Mouse (Mus musculus) heart, adult 2 months (tissue): ENCODE data around the gene Tmem262. TPM values are rescaled to one million over a fixed set of nuclear protein-coding genes. Genes with fewer than 3 reads are reported as not detected.
A peak's percentile ranks its signal among the peaks of the same experiment; 100 is the strongest.

Source experiments
- DNase-seq, 2 experiments: peaks; one replicate each; pipeline ENCODE4 v3.0.0; 2021
- H3K27ac ChIP-seq: fragments of 200-600 bp; 2 replicates; pipeline ENCODE4 v1.8.1; 2022
- H3K27me3 ChIP-seq: fragments of 200-500 bp; 2 replicates; pipeline ENCODE4 v1.6.1; 2012; ENCODE audit warnings: mild to moderate bottlenecking, low read length, inconsistent platforms, mixed read lengths; ENCODE audit not compliant: control insufficient read depth, insufficient read depth
- H3K36me3 ChIP-seq: fragments of 200-500 bp; 2 replicates; pipeline ENCODE4 v1.6.1; 2012; ENCODE audit warnings: low read length, inconsistent platforms; ENCODE audit not compliant: control insufficient read depth, insufficient read depth
- H3K4me1 ChIP-seq: fragments of 200-500 bp; 2 replicates; pipeline ENCODE4 v1.6.1; 2011; ENCODE audit warnings: low read length; ENCODE audit not compliant: control insufficient read depth, insufficient read depth
- H3K4me3 ChIP-seq: fragments of 200-600 bp; 2 replicates; pipeline ENCODE4 v1.8.1; 2022
- H3K79me2 ChIP-seq: fragments of 200-500 bp; replicated peaks from 2 replicates; pipeline ENCODE4 v1.6.1; 2012; ENCODE audit warnings: mild to moderate bottlenecking, inconsistent platforms, low read length, moderate library complexity, mixed read lengths; ENCODE audit not compliant: control insufficient read depth, insufficient read depth
- H3K9ac ChIP-seq: fragments of 200-500 bp; 2 replicates; pipeline ENCODE4 v1.6.1; 2012; ENCODE audit warnings: low read depth, mild to moderate bottlenecking, control low read depth, inconsistent platforms, low read length, mixed read lengths
- CTCF ChIP-seq: fragments of 200-600 bp; IDR thresholded peaks from 2 replicates; pipeline ENCODE4 v1.8.1; 2022; ENCODE audit warnings: antibody characterized with exemption, mild to moderate bottlenecking, moderate library complexity
- EP300 ChIP-seq: fragments of 200-500 bp; IDR thresholded peaks from 2 replicates; pipeline ENCODE4 v1.6.1; 2011; ENCODE audit warnings: low read depth, low read length, control low read depth; ENCODE audit not compliant: insufficient read depth
- POLR2A ChIP-seq: fragments of 200-500 bp; IDR thresholded peaks from 2 replicates; pipeline ENCODE4 v1.6.1; 2011; ENCODE audit warnings: mild to moderate bottlenecking, low read depth, low read length, control low read depth; ENCODE audit not compliant: insufficient read depth
- WGBS: fragments of 180-500 bp; shearing (Covaris S2); methylation state at CpG from one replicate; pipeline ENCODE4 v1.1.7; 2018; 5-methylcytosine and 5-hydroxymethylcytosine counted together
- intact Hi-C: fragments of 180-260 bp; cut with DNase I; formaldehyde crosslinking; loops from one replicate; pipeline ENCODE4 v1.15.1; 2025
- long read RNA-seq: library from polyadenylated mRNA; stranded (forward); transcript quantifications from one replicate; pipeline ENCODE4 v2.0.0, GENCODE M21; 2021
- polyA plus RNA-seq: library from polyadenylated mRNA; depleted of rRNA; stranded (reverse); fragments of >200 nt; gene quantifications from 2 replicates; pipeline ENCODE4 v1.2.3, GENCODE M21; 2012; rRNA removed
- total RNA-seq, 2 experiments: library from RNA; stranded (reverse); gene quantifications; 2 replicates each; pipeline ENCODE4 v1.2.3; 2021

The Tmem262 gene
- total RNA-seq (not detected), polyA plus RNA-seq (not detected in 2 replicates)
- long read RNA-seq, result 0 reads

GRCm38 (mm10) chr19:6079983-6080480 lies at the start of gene Tmem262:
Gene Tmem262 (plus strand): TSS chr19:6080033.
- no peak within 1 kb of the TSS for H3K4me3 ChIP-seq
- H3K9ac ChIP-seq, result no peak within 1 kb of the TSS
- WGBS, result 84% methylated on average over 12 of the region's 12 CpGs
- 0 out of 2 replicates have a peak, but pooled peaks cover 2% of the 10 kb centered on the region for H3K79me2 ChIP-seq
- no peaks in the 10 kb centered on the region for H3K36me3 ChIP-seq
- intact Hi-C loops, result loop anchor here (10.0 kb wide), 1 partner anchor 255 kb away; the partner anchor contains the start of gene Men1
- no peak for DNase-seq
- TF ChIP-seq POLR2A, result no peak
- TF ChIP-seq CTCF, result no peak
- no peak for TF ChIP-seq EP300
- H3K4me1 ChIP-seq, result peaks cover 7% of the 10 kb centered on the region
- no peaks in the 10 kb centered on the region for H3K27me3 ChIP-seq
- H3K27ac ChIP-seq, result no peak within 1 kb of the TSS

DNA sequence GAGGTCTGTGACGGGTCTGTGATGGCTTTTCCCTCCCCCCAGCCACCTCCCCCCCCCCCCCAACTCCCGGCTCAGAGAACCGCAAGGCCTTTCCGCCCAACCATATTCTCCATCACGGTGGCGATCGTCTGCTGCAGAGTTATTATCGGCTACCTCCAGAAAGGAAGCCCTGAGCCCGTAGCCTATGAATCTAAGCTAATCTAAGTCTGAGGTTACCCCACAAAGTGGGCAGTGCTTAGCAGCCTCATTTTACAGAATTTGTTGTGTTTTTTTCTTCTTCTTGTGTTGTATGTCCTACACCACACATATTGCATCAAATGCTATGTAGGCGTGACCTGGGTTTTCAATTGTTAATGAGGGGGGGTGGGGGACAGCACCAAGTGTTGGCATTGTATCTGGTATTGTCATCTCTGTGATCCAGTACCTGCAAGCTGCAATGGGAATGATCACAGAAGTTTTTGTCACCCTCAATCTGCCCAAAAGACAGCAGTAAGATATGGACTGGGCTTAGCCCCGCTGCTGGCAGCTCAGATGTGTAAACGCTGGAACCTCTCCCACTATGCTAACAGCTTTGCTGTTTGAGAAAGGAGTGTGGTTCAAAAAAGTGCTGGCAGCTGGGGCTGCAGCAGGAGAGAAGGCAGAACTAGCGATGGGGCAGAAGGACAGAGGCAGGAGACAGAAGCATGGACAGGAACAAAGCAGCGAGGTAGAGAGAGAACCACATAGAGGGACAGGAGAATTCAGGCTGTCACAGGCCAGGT lies 49.1 kb upstream of the Tmem262 start:
- no peak overlapping the region for H3K9ac ChIP-seq
- intact Hi-C loops, result no loop called here

GRCm38 (mm10) chr19:6035966-6036585 lies 43.8 kb upstream of the Tmem262 start:
- H3K27me3 ChIP-seq, result no peaks in the 10 kb centered on the region
- TF ChIP-seq POLR2A (no peak), EP300 (no peak), CTCF (no peak)
- H3K27ac ChIP-seq, result no peak overlapping the region
- intact Hi-C loops, result no loop called here
- H3K4me1 ChIP-seq, result no peaks in the 10 kb centered on the region
- no peaks in the 10 kb centered on the region for H3K79me2 ChIP-seq
- no peak overlapping the region for H3K4me3 ChIP-seq
- H3K9ac ChIP-seq, result no peak overlapping the region
- WGBS, result 41% methylated on average over 9 of the region's 9 CpGs
- no peaks in the 10 kb centered on the region for H3K36me3 ChIP-seq
- DNase-seq, result no peak

More for the DNA sequence above, 49.1 kb upstream of the Tmem262 start:
- WGBS, result 65% methylated on average over 14 of the region's 14 CpGs
- H3K4me1 ChIP-seq, result no peaks in the 10 kb centered on the region
- H3K27ac ChIP-seq, result no peak overlapping the region
- no peak for DNase-seq
- H3K36me3 ChIP-seq, result no peaks in the 10 kb centered on the region
- TF ChIP-seq POLR2A (no peak), CTCF (no peak), EP300 (no peak)
- no peaks in the 10 kb centered on the region for H3K79me2 ChIP-seq
- no peak overlapping the region for H3K4me3 ChIP-seq
- no peaks in the 10 kb centered on the region for H3K27me3 ChIP-seq

GRCm38 (mm10) chr19:6037695-6038094 lies 42.1 kb upstream of the Tmem262 start:
- no peak for DNase-seq
- Histone ChIP-seq H3K27ac (no peak overlapping the region), H3K9ac (no peak overlapping the region), H3K36me3 (no peaks in the 10 kb centered on the region), H3K79me2 (no peaks in the 10 kb centered on the region), H3K4me1 (no peaks in the 10 kb centered on the region), H3K4me3 (no peak overlapping the region), H3K27me3 (no peaks in the 10 kb centered on the region)
- intact Hi-C loops, result no loop called here
- TF ChIP-seq EP300, result no peak
- no peak for TF ChIP-seq POLR2A
- no peak for TF ChIP-seq CTCF

DNA sequence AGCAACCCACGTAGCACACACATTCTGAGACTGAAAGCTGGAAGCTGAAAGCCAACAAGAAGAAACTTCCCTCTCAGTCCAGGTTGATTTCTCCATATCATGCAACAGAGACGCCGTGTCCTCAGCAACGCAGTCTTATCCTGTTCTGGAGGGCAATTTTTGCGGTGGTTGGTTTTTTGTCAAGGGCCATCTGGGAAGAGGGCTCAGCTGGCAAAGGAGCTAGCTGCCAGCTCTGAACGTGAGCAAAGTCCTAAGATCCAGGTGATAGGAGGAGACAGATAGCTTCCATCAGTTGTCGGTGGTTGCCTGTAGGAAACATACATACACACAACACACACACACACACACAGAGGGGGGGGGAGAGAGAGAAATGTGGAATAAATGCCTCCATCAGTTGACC lies 41.5 kb upstream of the Tmem262 start:
- no peak overlapping the region for H3K9ac ChIP-seq
- H3K4me3 ChIP-seq, result no peak overlapping the region
- H3K27ac ChIP-seq, result no peak overlapping the region
- no peaks in the 10 kb centered on the region for H3K4me1 ChIP-seq
- no peaks in the 10 kb centered on the region for H3K27me3 ChIP-seq
- H3K36me3 ChIP-seq, result no peaks in the 10 kb centered on the region
- WGBS, result 73% methylated on average over 7 of the region's 7 CpGs
- H3K79me2 ChIP-seq, result no peaks in the 10 kb centered on the region
- TF ChIP-seq EP300, result no peak
- no peak for TF ChIP-seq POLR2A
- DNase-seq, result no peak
- intact Hi-C loops, result no loop called here

GRCm38 (mm10) chr19:6040002-6040401 lies 39.8 kb upstream of the Tmem262 start:
- Histone ChIP-seq H3K36me3 (no peaks in the 10 kb centered on the region), H3K79me2 (no peaks in the 10 kb centered on the region), H3K27ac (no peak overlapping the region), H3K4me3 (no peak overlapping the region), H3K9ac (no peak overlapping the region), H3K27me3 (no peaks in the 10 kb centered on the region), H3K4me1 (no peaks in the 10 kb centered on the region)
- TF ChIP-seq CTCF (peak; percentile 52), EP300 (no peak)
- DNase-seq, result no peak
- intact Hi-C loops, result loop anchor here (10.0 kb wide), 1 partner anchor 85 kb away; the partner anchor contains the start of gene Snx15
